Mouse (Mus musculus) spleen, adult 2 months (tissue): ENCODE results near the gene Pycr1. TPM values are rescaled to one million over a fixed set of nuclear protein-coding genes. Genes with fewer than 3 reads are reported as not detected.

ENCODE experiments used
- DNase-seq, 2 experiments: peaks; one replicate each; pipeline versions ENCODE4 v3.0.0 to v3.0.0-alpha.2; 2012 to 2021; ENCODE audit warnings: low spot score in 2 of 2, low read depth in 1 of 2
- H3K27ac ChIP-seq: fragments of 200-500 bp; 2 replicates; pipeline ENCODE4 v1.5.1; 2012; ENCODE audit warnings: low read length, inconsistent platforms; ENCODE audit not compliant: insufficient read depth
- H3K27me3 ChIP-seq: fragments of 200-500 bp; 2 replicates; pipeline ENCODE4 v1.6.1; 2012; ENCODE audit warnings: mild to moderate bottlenecking, moderate library complexity, low read length, inconsistent platforms; ENCODE audit not compliant: control insufficient read depth, insufficient read depth
- H3K36me3 ChIP-seq: fragments of 200-500 bp; 2 replicates; pipeline ENCODE4 v1.6.1; 2012; ENCODE audit warnings: mild to moderate bottlenecking, low read length, inconsistent platforms; ENCODE audit not compliant: control insufficient read depth, insufficient read depth
- H3K4me1 ChIP-seq: fragments of 200-500 bp; 2 replicates; pipeline ENCODE4 v1.6.1; 2011; ENCODE audit warnings: inconsistent platforms; ENCODE audit not compliant: control insufficient read depth, insufficient read depth, insufficient read length
- H3K4me3 ChIP-seq: fragments of 200-500 bp; 2 replicates; pipeline ENCODE4 v1.5.1; 2011; ENCODE audit warnings: mild to moderate bottlenecking, inconsistent platforms; ENCODE audit not compliant: insufficient read depth, insufficient read length; ENCODE audit errors: extremely low read depth
- CTCF ChIP-seq: fragments of 200-500 bp; IDR thresholded peaks from 2 replicates; pipeline ENCODE4 v1.5.1; 2011; ENCODE audit warnings: mild to moderate bottlenecking, inconsistent platforms; ENCODE audit not compliant: insufficient read depth, insufficient read length, insufficient replicate concordance; ENCODE audit errors: extremely low read depth
- POLR2A ChIP-seq: fragments of 200-500 bp; IDR thresholded peaks from 2 replicates; pipeline ENCODE4 v1.6.1; 2011; ENCODE audit warnings: low read depth, low read length, inconsistent platforms
- WGBS: fragments of 180-500 bp; shearing (Covaris S2); methylation state at CpG from one replicate; pipeline ENCODE4 v1.1.7; 2018; 5-methylcytosine and 5-hydroxymethylcytosine counted together
- polyA plus RNA-seq: library from polyadenylated mRNA; depleted of rRNA; stranded (reverse); fragments of >200 nt; gene quantifications from 2 replicates; pipeline ENCODE4 v1.2.3, GENCODE M21; 2012

Pycr1 gene
- polyA plus RNA-seq, 1 experiment, result 8.7 TPM

DNA sequence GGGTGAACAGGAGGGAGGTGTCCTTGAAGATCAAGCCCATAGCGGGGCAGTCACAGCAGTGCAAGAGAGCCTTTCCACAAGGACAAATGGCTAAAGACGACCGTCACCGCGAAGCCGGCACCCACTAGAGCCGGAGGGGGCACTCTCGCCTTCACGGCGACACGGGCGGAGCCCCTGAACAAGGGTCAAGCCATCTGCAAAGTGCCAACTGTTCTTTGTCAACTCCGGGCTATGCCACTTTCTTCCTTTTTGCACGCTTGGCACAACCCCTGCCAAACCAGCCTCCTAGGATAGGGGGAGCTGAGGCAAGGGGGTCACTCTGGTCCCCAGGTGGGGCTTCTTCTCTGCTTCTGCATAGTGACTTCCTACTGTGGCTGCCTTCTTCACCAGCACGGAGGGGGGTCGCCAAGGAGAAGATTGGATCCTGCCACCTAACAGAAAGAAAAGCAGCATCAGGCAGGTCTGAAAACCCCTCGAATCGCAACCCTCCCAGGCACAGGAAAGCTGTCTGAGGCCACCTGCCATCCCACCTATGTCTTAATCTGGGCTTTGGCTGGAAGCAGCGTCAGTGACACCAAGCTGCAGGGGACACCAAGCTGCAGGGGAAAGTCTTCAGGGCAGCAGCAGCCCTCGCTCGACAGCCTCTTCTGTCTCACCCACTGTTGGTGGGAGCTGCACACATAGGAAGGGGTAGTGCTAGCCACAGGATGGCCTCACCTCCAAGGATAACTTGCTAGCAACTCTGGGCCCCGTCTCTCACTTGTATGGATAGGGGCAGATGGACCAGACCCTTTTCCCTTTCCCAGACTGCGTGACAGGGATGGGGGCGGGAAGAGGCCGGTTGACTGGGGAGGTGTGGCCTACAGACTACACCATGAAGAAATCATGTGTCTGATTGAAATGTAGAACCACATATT is 24.7 kb downstream of the Pycr1 start:
- Histone ChIP-seq H3K36me3 (peaks cover 39% of the 10 kb centered on the region), H3K4me1 (peaks cover 8% of the 10 kb centered on the region; the same call in 1 of the 2 replicates), H3K27me3 (no peaks in the 10 kb centered on the region), H3K27ac (no peak overlapping the region), H3K4me3 (no peak overlapping the region)
- TF ChIP-seq CTCF (no peak), POLR2A (no peak)
- DNase-seq, result no peak
- 95% methylated on average over 25 of the region's 25 CpGs for WGBS

DNA sequence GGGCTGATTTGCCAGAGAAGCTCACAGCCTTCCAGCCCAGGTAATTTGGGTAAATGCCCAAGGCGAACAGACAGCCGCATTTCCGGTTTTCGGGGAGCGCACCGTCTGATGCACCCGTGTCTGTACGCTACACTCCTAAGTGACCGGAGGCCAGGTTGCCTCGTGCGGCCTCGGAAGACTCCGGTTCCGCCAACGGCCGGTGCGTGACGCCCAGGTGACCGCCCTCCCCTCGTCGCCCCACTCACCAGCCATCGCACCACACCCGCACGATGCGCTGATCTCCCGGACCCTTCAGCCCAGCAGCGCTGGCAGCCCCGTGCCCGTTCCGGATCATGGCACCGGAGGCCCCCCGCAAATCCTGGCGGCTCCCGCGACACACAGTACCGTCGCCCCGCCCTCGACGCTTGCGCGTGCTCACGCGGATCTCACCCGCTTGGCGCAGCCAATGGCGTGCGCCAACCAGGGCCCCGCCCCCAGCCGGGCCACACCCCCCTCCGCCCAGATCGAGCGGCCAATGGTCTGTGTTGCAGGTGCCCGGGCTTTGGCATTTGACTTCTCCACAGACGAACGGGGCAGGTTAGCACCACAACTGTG is 26.0 kb downstream of the Pycr1 start, which contains the start of gene Pcyt2:
Pcyt2 (minus strand) TSS at position 418 of the 594 bp plus-strand sequence.
- peaks cover 34% of the 10 kb centered on the region for H3K36me3 ChIP-seq
- WGBS, result under 1% methylated on average over 56 of the region's 56 CpGs
- peak within 1 kb of the TSS; percentile 85 for H3K4me3 ChIP-seq
- no peaks in the 10 kb centered on the region for H3K27me3 ChIP-seq
- peak within 1 kb of the TSS; percentile 76 for H3K27ac ChIP-seq
- peak; percentile 76 to 90 for DNase-seq
- peaks cover 6% of the 10 kb centered on the region; the same call in 1 of the 2 replicates for H3K4me1 ChIP-seq
- TF ChIP-seq CTCF, result no peak
- TF ChIP-seq POLR2A, result peak; percentile 42; the same call in 1 of the 2 replicates

DNA sequence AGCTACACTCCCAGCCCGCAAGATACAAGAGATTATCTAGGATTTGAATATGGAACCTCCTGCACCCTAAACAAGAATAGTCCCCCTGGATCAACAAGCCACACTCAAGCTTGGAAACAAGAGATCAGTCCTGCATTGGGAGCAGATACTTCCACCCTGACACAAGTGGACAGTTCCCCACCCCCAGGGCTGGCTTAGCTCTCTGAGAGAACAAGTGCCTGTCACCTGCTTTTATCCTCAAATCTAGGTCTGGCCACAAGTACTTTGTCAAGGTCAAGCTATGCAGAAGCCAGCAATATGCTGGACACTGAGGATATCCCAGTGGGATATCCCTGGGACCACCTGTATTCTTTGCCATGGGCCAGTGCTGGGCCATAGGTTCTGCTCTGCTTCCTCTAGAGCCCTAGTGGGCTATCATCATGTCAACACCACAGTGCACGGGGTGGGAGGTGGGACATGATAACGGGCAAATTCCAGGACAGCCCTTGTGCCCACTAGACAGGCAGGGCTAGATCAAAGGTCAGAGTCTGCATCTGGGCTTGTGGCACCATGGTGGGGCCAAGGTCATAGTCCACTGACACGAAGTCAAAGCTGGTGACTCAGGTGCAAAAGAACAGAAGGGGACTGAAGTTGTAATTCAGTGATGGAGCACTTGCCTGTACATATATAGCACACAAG is 26.8 kb downstream of the Pycr1 start:
- TF ChIP-seq CTCF (no peak), POLR2A (no peak)
- H3K4me3 ChIP-seq, result peak overlapping the region; percentile 85; the same call in 1 of the 2 replicates
- H3K4me1 ChIP-seq, result peaks cover 6% of the 10 kb centered on the region; the same call in 1 of the 2 replicates
- no peak overlapping the region for H3K27ac ChIP-seq
- H3K36me3 ChIP-seq, result peaks cover 32% of the 10 kb centered on the region
- no peaks in the 10 kb centered on the region for H3K27me3 ChIP-seq
- DNase-seq, result no peak
- WGBS, result 49% methylated on average over 4 of the region's 4 CpGs

DNA sequence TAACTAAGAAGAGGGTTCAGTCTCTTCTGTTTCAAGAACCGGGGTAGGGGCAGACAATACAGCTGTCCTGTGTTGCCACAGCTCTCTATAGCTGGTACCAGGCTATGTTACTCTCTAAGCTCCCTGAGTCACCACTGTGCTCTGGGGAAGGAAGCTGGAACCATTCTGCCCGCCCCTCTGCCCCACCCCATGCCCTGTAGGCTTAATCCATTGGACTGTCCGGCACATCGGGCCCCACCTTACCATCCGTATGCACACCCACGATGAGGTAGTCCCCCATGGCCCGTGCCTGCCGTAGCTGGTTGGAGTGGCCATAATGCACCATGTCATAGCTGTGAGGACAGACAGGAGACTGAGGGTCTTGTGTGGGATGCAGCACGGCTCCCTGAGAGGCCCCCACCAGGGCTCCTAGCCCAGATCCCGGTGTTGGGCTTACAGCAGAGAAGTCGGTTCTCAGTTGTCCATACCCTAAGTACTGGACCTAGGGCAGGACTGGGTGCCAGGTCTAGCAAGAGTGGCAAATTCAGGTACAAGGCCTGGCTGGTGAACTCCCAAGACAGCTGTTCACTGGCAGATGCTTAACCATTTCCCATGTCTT is 27.9 kb downstream of the Pycr1 start:
- no peaks in the 10 kb centered on the region for H3K27me3 ChIP-seq
- DNase-seq, result no peak
- peaks cover 6% of the 10 kb centered on the region; the same call in 1 of the 2 replicates for H3K4me1 ChIP-seq
- H3K27ac ChIP-seq, result no peak overlapping the region
- H3K4me3 ChIP-seq, result no peak overlapping the region
- TF ChIP-seq POLR2A (no peak), CTCF (no peak)
- WGBS, result 86% methylated on average over 11 of the region's 11 CpGs
- peaks cover 30% of the 10 kb centered on the region for H3K36me3 ChIP-seq

DNA sequence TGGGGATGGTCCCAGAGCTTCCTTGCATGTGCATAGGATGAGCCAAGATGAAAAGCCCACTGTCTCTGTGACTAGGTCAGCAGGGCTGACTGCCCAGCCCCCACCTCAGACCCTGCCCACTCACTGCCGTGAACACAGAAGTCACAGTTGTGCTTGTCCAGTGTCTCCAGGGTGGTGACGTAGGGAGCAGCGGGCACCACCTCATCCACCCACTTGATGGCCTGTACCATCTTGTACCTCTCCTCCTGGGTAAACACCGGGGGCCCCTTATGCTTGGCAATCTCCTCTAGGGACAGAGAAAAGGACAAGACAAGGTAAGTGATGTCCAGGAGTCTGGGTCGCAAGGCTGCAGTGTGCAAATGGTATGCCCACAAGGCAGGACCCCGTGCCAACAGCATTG is 28.4 kb downstream of the Pycr1 start:
- H3K36me3 ChIP-seq, result peaks cover 26% of the 10 kb centered on the region
- H3K4me3 ChIP-seq, result no peak overlapping the region
- H3K27me3 ChIP-seq, result no peaks in the 10 kb centered on the region
- no peak overlapping the region for H3K27ac ChIP-seq
- WGBS, result 97% methylated on average over 6 of the region's 6 CpGs
- DNase-seq, result no peak
- TF ChIP-seq CTCF (no peak), POLR2A (no peak)
- H3K4me1 ChIP-seq, result peaks cover 6% of the 10 kb centered on the region; the same call in 1 of the 2 replicates

DNA sequence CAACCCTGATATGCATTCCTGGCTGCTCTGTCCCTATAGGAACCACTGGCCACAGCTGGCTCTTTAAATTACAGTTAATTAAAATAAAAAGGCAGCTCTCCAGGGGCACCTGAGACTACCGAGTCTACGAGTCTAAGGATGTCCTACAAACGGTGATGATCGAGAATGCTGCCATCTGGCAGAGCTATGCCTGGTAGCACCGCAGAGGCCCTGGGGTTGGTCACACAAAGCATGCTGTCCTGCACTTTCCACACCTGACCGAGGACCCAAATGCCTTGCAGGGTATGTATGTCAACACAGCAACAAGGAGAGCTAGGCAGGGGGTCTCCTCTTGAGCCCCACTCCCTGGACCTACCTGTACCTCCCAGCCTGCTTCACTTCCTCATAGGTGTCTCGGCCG is 29.6 kb downstream of the Pycr1 start:
- Histone ChIP-seq H3K27me3 (no peaks in the 10 kb centered on the region), H3K36me3 (peaks cover 18% of the 10 kb centered on the region), H3K4me3 (no peak overlapping the region), H3K27ac (no peak overlapping the region), H3K4me1 (peaks cover 6% of the 10 kb centered on the region; the same call in 1 of the 2 replicates)
- DNase-seq, result no peak
- 87% methylated on average over 8 of the region's 8 CpGs for WGBS
- TF ChIP-seq POLR2A (no peak), CTCF (no peak)
